Mouse (Mus musculus) liver, embryonic 14.5 days (tissue): ENCODE data around the gene Six5.

ENCODE experiments used
- CTCF ChIP-seq: IDR thresholded peaks from 2 replicates; pipeline ENCODE4 v1.5.1; 2016; ENCODE audit warnings: antibody characterized with exemption, low read depth, control low read depth
- EP300 ChIP-seq: IDR thresholded peaks from 2 replicates; pipeline ENCODE4 v1.6.1; 2016; ENCODE audit warnings: antibody characterized with exemption, low read depth

DNA sequence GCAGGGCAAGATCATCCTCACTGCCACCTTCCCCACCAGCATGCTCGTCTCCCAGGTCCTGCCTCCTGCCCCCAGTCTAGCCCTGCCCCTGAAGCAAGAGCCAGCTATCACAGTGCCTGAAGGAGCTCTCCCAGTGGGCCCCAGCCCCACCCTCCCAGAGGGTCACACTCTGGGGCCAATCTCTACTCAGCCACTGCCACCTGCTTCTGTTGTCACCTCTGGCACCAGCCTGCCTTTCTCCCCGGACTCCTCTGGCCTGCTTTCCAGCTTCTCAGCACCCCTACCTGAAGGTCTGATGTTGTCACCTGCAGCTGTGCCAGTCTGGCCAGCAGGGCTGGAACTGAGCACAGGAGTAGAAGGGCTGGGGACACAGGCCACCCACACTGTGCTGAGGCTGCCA is 2.8 kb downstream of the Six5 start:
- TF ChIP-seq CTCF, result no peak
- no peak for TF ChIP-seq EP300
